Comparison of ENCODE assay signal across 22 mouse cellular contexts in the genomic region with DNA sequence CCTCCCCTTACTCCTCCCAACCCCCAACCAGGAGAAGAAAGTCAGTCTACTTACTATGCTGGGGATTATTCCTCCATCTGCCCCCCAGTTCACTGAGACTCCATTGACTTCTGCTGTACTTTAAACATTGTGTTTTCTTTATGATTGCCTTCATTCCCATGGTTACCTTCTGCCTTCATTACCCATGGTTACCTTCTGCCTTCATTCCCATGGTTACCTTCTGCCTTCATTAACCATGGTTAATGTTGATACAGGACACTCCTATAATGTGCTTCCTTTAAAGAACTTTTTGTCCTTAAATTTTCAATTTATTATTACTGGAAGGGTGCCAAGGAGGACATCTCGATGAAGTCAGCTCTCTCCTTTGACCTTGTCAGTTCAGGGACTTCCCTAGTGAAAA.
DNase-seq lines count a peak whose midpoint lies in the region; ATAC-seq lines count a peak whose summit lies in the region.
"Had no signal": no experiment of that assay in that cellular context is flagged by ENCODE, and none has a peak within 500 bp of the region (broad histone marks: within the 10 kb centered on the region; RNA-seq: fewer than 3 reads in every experiment).

No protein-coding gene starts in this region.

- no peak overlapping the region for H3K9ac ChIP-seq in kidney, embryonic 15.5 days
- H3K9ac ChIP-seq in midbrain, embryonic 12.5 days (replicated peaks) = no peak overlapping the region
- no peak overlapping the region for H3K9ac ChIP-seq in midbrain, embryonic 14.5 days (replicated peaks; ENCODE audit: low read length)
- H3K9ac ChIP-seq in neural tube, embryonic 14.5 days (replicated peaks; ENCODE audit: low read depth, low read length) = no peak overlapping the region
- H3K9ac ChIP-seq: embryonic facial prominence, embryonic 12.5 days; embryonic facial prominence, embryonic 15.5 days; forebrain, postnatal 0 days; hindbrain, embryonic 12.5 days had no signal

- WGBS in kidney, embryonic 15.5 days = 14% methylated on average over 1 of the region's 1 CpGs
- 71% methylated on average over 1 of the region's 1 CpGs for WGBS in midbrain, embryonic 12.5 days
- 62% methylated on average over 1 of the region's 1 CpGs for WGBS in midbrain, embryonic 14.5 days
- 43% methylated on average over 1 of the region's 1 CpGs for WGBS in neural tube, embryonic 14.5 days

- ATAC-seq in kidney, embryonic 15.5 days (replicated peaks; ENCODE audit: low FRiP score) = peak; percentile 67
- ATAC-seq in midbrain, embryonic 12.5 days (ENCODE audit: low FRiP score, low read depth) = 0 out of 2 replicates have a peak, but pooled peaks have one; percentile 27
- no peak for ATAC-seq in midbrain, embryonic 14.5 days (ENCODE audit: low FRiP score, low TSS enrichment)
- peak; percentile 51; the same call in 1 of the 2 replicates for ATAC-seq in neural tube, embryonic 14.5 days (ENCODE audit: low read depth)
- ATAC-seq: CD4-positive, CD25-positive, alpha-beta regulatory T cell, adult 4 months; forebrain, embryonic 14.5 days; forebrain, postnatal 0 days had no signal

- DNase-seq in kidney, adult 11 months = no peak
- DNase-seq in midbrain, embryonic 14.5 days = no peak
- DNase-seq in neural tube, embryonic 10.5 days (ENCODE audit: extremely low spot score, low spot score) = no peak
- DNase-seq: adrenal gland, adult 2 months; adrenal gland, postnatal 14 days; cerebellum, adult 11 months; cerebellum, adult 2 months; cerebellum, adult 9-11 months; cerebellum, postnatal 25 days; forebrain, postnatal 0 days; gastrocnemius, adult 2 months; gastrocnemius, postnatal 14 days; heart, adult 11 months had no signal

- H3K36me3 ChIP-seq in kidney, embryonic 15.5 days = no peaks in the 10 kb centered on the region
- no peaks in the 10 kb centered on the region for H3K36me3 ChIP-seq in midbrain, embryonic 12.5 days
- H3K36me3 ChIP-seq in midbrain, embryonic 14.5 days (ENCODE audit: control insufficient read depth, insufficient read depth, low read length) = no peaks in the 10 kb centered on the region
- no peaks in the 10 kb centered on the region for H3K36me3 ChIP-seq in neural tube, embryonic 14.5 days (ENCODE audit: control insufficient read depth, insufficient read depth, low read length)
- H3K36me3 ChIP-seq: embryonic facial prominence, embryonic 12.5 days; embryonic facial prominence, embryonic 15.5 days; hindbrain, embryonic 12.5 days had no signal

- H3K27me3 ChIP-seq in kidney, embryonic 15.5 days = no peaks in the 10 kb centered on the region
- H3K27me3 ChIP-seq in midbrain, embryonic 12.5 days = no peaks in the 10 kb centered on the region
- H3K27me3 ChIP-seq in midbrain, embryonic 14.5 days (ENCODE audit: control insufficient read depth, insufficient read depth, low read length) = no peaks in the 10 kb centered on the region
- no peaks in the 10 kb centered on the region for H3K27me3 ChIP-seq in neural tube, embryonic 14.5 days (ENCODE audit: control insufficient read depth, insufficient read depth, low read length)
- H3K27me3 ChIP-seq: embryonic facial prominence, embryonic 12.5 days; embryonic facial prominence, embryonic 15.5 days; hindbrain, embryonic 12.5 days had no signal

- no peak overlapping the region for H3K4me3 ChIP-seq in kidney, embryonic 15.5 days (replicated peaks)
- H3K4me3 ChIP-seq in midbrain, embryonic 12.5 days = no peak overlapping the region
- no peak overlapping the region for H3K4me3 ChIP-seq in midbrain, embryonic 14.5 days (replicated peaks; ENCODE audit: low read depth, low read length)
- no peak overlapping the region for H3K4me3 ChIP-seq in neural tube, embryonic 14.5 days (ENCODE audit: low read depth, low read length)
- H3K4me3 ChIP-seq: embryonic facial prominence, embryonic 12.5 days; embryonic facial prominence, embryonic 15.5 days; gastrocnemius, adult 2 months; hindbrain, embryonic 12.5 days had no signal

- H3K27ac ChIP-seq in kidney, embryonic 15.5 days = no peak overlapping the region
- no peak overlapping the region for H3K27ac ChIP-seq in midbrain, embryonic 12.5 days (replicated peaks)
- no peak overlapping the region for H3K27ac ChIP-seq in midbrain, embryonic 14.5 days (replicated peaks; ENCODE audit: low read depth, low read length)
- no peak overlapping the region for H3K27ac ChIP-seq in neural tube, embryonic 14.5 days (ENCODE audit: low read depth, low read length)
- H3K27ac ChIP-seq: embryonic facial prominence, embryonic 12.5 days; embryonic facial prominence, embryonic 15.5 days; gastrocnemius, adult 2 months; hindbrain, embryonic 12.5 days had no signal

- no peak overlapping the region for H3K4me2 ChIP-seq in kidney, embryonic 15.5 days
- H3K4me2 ChIP-seq in midbrain, embryonic 12.5 days (replicated peaks) = no peak overlapping the region
- H3K4me2 ChIP-seq in midbrain, embryonic 14.5 days (ENCODE audit: low read length) = no peak overlapping the region
- no peak overlapping the region for H3K4me2 ChIP-seq in neural tube, embryonic 14.5 days (ENCODE audit: low read depth, low read length)
- H3K4me2 ChIP-seq: embryonic facial prominence, embryonic 12.5 days; embryonic facial prominence, embryonic 15.5 days; heart, embryonic 11.5 days; hindbrain, embryonic 12.5 days had no signal

- H3K4me1 ChIP-seq in kidney, embryonic 15.5 days = 0 out of 2 replicates have a peak, but pooled peaks cover 3% of the 10 kb centered on the region
- H3K4me1 ChIP-seq in midbrain, embryonic 12.5 days = no peaks in the 10 kb centered on the region
- no peaks in the 10 kb centered on the region for H3K4me1 ChIP-seq in midbrain, embryonic 14.5 days (ENCODE audit: control insufficient read depth, insufficient read depth, low read length)
- H3K4me1 ChIP-seq in neural tube, embryonic 14.5 days (ENCODE audit: control insufficient read depth, insufficient read depth, low read length) = no peaks in the 10 kb centered on the region
- H3K4me1 ChIP-seq: embryonic facial prominence, embryonic 12.5 days; embryonic facial prominence, embryonic 15.5 days; hindbrain, embryonic 12.5 days had no signal

- no peaks in the 10 kb centered on the region for H3K9me3 ChIP-seq in kidney, embryonic 15.5 days (replicated peaks)
- no peaks in the 10 kb centered on the region for H3K9me3 ChIP-seq in midbrain, embryonic 12.5 days
- no peaks in the 10 kb centered on the region for H3K9me3 ChIP-seq in midbrain, embryonic 14.5 days (ENCODE audit: control insufficient read depth, low read length)
- no peaks in the 10 kb centered on the region for H3K9me3 ChIP-seq in neural tube, embryonic 14.5 days (ENCODE audit: control insufficient read depth, low read length)
- H3K9me3 ChIP-seq: embryonic facial prominence, embryonic 12.5 days; embryonic facial prominence, embryonic 15.5 days; hindbrain, embryonic 12.5 days had no signal
